Mouse (Mus musculus): ENCODE results near the gene Rsbn1l.

- TF ChIP-seq CTCF (IDR thresholded peaks at IDR 0.05; ENCODE audit: borderline replicate concordance, insufficient read depth, low read depth, low read length): no peak
- no peak for TF ChIP-seq POLR2A (IDR thresholded peaks at IDR 0.05; ENCODE audit: borderline replicate concordance, insufficient read depth, low read length)
Observed at GRCm38 (mm10) chr5:20960927-20961326, 4.7 kb upstream of the Rsbn1l start.
